Mouse (Mus musculus): ENCODE results near the gene Nptn. TPM values are rescaled to one million over a fixed set of nuclear protein-coding genes. Genes with fewer than 3 reads are reported as not detected.

Gene Nptn
- polyA plus RNA-seq, 1 experiment from 2014 or later = 175 TPM

DNA sequence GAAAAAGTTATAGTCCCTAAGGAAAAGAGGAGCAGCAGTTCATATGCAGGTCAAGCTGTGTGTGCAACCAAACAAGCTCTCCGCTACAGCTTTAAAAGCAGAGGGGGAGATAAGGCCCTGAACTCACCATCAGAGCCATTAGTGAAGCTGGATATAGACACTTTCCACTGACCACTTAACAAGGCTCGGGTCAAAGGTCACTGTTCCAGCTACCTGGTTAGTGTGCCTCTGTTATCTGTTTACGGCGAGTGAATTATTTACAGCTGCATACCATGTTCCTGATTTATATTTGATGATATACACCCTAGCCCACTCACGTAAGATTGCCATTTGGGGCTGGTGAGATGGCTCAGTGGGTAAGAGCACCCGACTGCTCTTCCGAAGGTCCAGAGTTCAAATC lies 109.4 kb downstream of the Nptn start:
- Histone ChIP-seq H3K27me3 (replicated peaks; ENCODE audit: control insufficient read depth, insufficient read depth, low read length) (no peaks in the 10 kb centered on the region), H3K36me3 (ENCODE audit: control insufficient read depth, insufficient read depth) (no peaks in the 10 kb centered on the region), H3K9me3 (ENCODE audit: control insufficient read depth, low read length) (peaks cover 3% of the 10 kb centered on the region; the same call in 1 of the 2 replicates), H3K4me2 (ENCODE audit: low read length) (no peak overlapping the region), H3K27ac (ENCODE audit: low read length) (no peak overlapping the region), H3K4me3 (replicated peaks; ENCODE audit: low read length) (no peak overlapping the region), H3K4me1 (replicated peaks; ENCODE audit: control insufficient read depth, insufficient read depth, low read length) (no peaks in the 10 kb centered on the region; the same call in 1 of the 2 replicates), H3K9ac (replicated peaks; ENCODE audit: low read depth, low read length) (no peak overlapping the region)
- 89% methylated on average over 7 of the region's 7 CpGs for WGBS
- ATAC-seq = no peak

DNA sequence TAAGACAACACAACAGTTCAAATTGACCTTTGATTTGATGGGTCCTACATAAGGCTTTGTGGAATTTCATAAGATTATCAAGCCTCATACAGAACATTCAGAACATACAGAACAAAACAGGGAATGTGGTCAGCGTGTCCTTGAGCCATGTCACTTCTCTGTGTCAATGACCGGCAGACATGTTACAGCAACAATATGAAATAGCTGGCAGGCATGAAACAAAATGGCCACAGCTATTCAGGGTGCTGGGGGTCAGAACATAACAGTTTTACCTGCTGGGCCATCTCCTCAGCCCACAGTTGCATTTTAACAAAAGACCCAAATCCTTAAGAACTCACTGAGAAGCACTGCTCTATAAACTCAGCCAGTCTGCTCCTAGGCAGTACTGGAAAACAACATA lies 116.4 kb downstream of the Nptn start:
- Histone ChIP-seq H3K9ac (replicated peaks; ENCODE audit: low read depth, low read length) (no peak overlapping the region), H3K4me3 (replicated peaks; ENCODE audit: low read length) (no peak overlapping the region), H3K4me1 (replicated peaks; ENCODE audit: control insufficient read depth, insufficient read depth, low read length) (no peaks in the 10 kb centered on the region), H3K27ac (ENCODE audit: low read length) (no peak overlapping the region), H3K4me2 (ENCODE audit: low read length) (no peak overlapping the region), H3K36me3 (ENCODE audit: control insufficient read depth, insufficient read depth) (no peaks in the 10 kb centered on the region), H3K9me3 (ENCODE audit: control insufficient read depth, low read length) (peaks cover 3% of the 10 kb centered on the region; the same call in 1 of the 2 replicates), H3K27me3 (replicated peaks; ENCODE audit: control insufficient read depth, insufficient read depth, low read length) (no peaks in the 10 kb centered on the region)
- 91% methylated on average over 2 of the region's 2 CpGs for WGBS
- no peak for ATAC-seq

DNA sequence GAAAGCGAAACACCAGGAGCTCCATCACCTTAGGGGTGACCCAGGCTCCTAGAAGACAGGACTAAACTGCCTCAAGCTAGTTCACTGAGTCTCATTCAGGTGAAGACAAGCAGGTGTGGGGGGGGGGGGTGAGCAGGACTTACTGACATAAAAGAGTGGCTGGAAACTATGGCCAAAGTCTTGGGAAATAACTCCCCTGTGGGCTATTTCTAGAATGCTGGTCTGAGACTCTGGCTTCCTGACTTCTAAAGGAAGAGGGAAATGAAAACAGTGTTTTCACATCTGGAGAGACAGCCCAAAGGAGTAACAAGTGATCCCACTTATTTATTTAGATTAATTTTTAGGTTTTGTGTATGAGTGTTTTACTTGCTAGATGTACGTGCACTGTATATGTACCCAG lies 119.7 kb downstream of the Nptn start:
- Histone ChIP-seq H3K4me1 (replicated peaks; ENCODE audit: control insufficient read depth, insufficient read depth, low read length) (no peaks in the 10 kb centered on the region), H3K4me3 (replicated peaks; ENCODE audit: low read length) (no peak overlapping the region), H3K4me2 (ENCODE audit: low read length) (no peak overlapping the region), H3K9ac (replicated peaks; ENCODE audit: low read depth, low read length) (no peak overlapping the region), H3K9me3 (ENCODE audit: control insufficient read depth, low read length) (no peaks in the 10 kb centered on the region), H3K27me3 (replicated peaks; ENCODE audit: control insufficient read depth, insufficient read depth, low read length) (no peaks in the 10 kb centered on the region), H3K36me3 (ENCODE audit: control insufficient read depth, insufficient read depth) (no peaks in the 10 kb centered on the region), H3K27ac (ENCODE audit: low read length) (no peak overlapping the region)
- 92% methylated on average over 2 of the region's 2 CpGs for WGBS
- ATAC-seq = no peak

DNA sequence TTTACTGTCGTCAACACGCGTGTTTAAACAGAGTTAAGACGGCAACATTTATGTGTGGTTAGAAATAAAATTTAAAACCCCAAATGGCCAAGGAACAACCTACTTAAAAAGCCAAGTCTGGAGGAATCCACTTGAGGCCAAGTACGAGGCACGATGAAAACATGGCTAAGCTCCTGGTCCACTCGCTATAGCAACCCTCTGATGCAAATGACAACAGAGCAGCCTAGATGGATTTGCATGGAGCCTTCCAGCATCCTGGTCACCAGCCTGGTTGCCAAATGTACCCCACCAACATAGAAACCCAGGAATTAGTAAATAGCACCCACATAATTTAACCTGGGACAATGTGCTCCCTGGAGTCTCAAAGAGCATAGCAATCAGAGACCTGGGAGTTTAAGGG lies 121.7 kb downstream of the Nptn start:
- 84% methylated on average over 7 of the region's 7 CpGs for WGBS

DNA sequence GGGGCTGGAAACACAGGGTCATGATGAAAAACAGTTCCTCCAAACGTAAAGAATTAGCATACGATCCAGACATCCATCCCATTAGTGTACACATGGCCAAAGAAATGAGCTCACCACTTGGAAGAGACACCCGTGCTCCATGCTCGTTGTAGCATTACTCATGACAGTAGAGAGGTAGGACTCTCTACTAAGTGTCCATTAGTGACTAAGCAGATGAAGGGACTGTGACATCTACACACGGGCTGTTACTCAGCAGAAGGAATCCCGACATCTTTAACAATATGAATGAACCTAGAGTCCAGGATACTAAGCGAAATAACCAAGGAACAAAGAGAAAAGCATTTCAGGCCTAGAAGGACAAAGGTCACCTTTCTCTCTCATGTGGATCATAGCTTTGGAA lies 124.0 kb downstream of the Nptn start:
- no peak for ATAC-seq
- Histone ChIP-seq H3K27ac (ENCODE audit: low read length) (no peak overlapping the region), H3K9ac (replicated peaks; ENCODE audit: low read depth, low read length) (no peak overlapping the region), H3K4me2 (ENCODE audit: low read length) (no peak overlapping the region), H3K27me3 (replicated peaks; ENCODE audit: control insufficient read depth, insufficient read depth, low read length) (no peaks in the 10 kb centered on the region), H3K4me3 (replicated peaks; ENCODE audit: low read length) (no peak overlapping the region), H3K4me1 (replicated peaks; ENCODE audit: control insufficient read depth, insufficient read depth, low read length) (no peaks in the 10 kb centered on the region), H3K9me3 (ENCODE audit: control insufficient read depth, low read length) (no peaks in the 10 kb centered on the region), H3K36me3 (ENCODE audit: control insufficient read depth, insufficient read depth) (no peaks in the 10 kb centered on the region)
- 68% methylated on average over 7 of the region's 7 CpGs for WGBS

More for the DNA sequence above, 121.7 kb downstream of the Nptn start:
- Histone ChIP-seq H3K27me3 (replicated peaks; ENCODE audit: control insufficient read depth, insufficient read depth, low read length) (no peaks in the 10 kb centered on the region), H3K4me1 (replicated peaks; ENCODE audit: control insufficient read depth, insufficient read depth, low read length) (no peaks in the 10 kb centered on the region), H3K27ac (ENCODE audit: low read length) (no peak overlapping the region), H3K36me3 (ENCODE audit: control insufficient read depth, insufficient read depth) (no peaks in the 10 kb centered on the region), H3K4me3 (replicated peaks; ENCODE audit: low read length) (no peak overlapping the region), H3K9ac (replicated peaks; ENCODE audit: low read depth, low read length) (no peak overlapping the region), H3K4me2 (ENCODE audit: low read length) (no peak overlapping the region), H3K9me3 (ENCODE audit: control insufficient read depth, low read length) (no peaks in the 10 kb centered on the region)
- ATAC-seq = no peak

Other genes starting within 250 kb of the Nptn start
- not detected in 2 replicates for gene Tbc1d21, start 211.8 kb upstream of the Nptn start, polyA plus RNA-seq (2015; fragmentation: Nextera tagmentation; extraction: Ambion mirVana)
- gene Insyn1, start 93.6 kb upstream of the Nptn start, polyA plus RNA-seq (2015; fragmentation: Nextera tagmentation; extraction: Ambion mirVana) = 4.0 and 4.9 TPM in 2 replicates
- 33.4 and 36.0 TPM in 2 replicates for gene Cd276, start 26.8 kb upstream of the Nptn start, polyA plus RNA-seq (2015; fragmentation: Nextera tagmentation; extraction: Ambion mirVana)
- 0.94 and 1.6 TPM in 2 replicates for gene Rec114, start 161.7 kb downstream of the Nptn start, polyA plus RNA-seq (2015; fragmentation: Nextera tagmentation; extraction: Ambion mirVana)
- gene Hcn4, start 241.2 kb downstream of the Nptn start, polyA plus RNA-seq (2015; fragmentation: Nextera tagmentation; extraction: Ambion mirVana) = 2.1 and 2.8 TPM in 2 replicates

Data from forebrain, embryonic 16.5 days (tissue).